Mouse (Mus musculus): ENCODE data around the gene Ffar4. TPM values are rescaled to one million over a fixed set of nuclear protein-coding genes. Genes with fewer than 3 reads are reported as not detected.

The Ffar4 gene
- polyA plus RNA-seq, 1 experiment, result 2.2 TPM

DNA sequence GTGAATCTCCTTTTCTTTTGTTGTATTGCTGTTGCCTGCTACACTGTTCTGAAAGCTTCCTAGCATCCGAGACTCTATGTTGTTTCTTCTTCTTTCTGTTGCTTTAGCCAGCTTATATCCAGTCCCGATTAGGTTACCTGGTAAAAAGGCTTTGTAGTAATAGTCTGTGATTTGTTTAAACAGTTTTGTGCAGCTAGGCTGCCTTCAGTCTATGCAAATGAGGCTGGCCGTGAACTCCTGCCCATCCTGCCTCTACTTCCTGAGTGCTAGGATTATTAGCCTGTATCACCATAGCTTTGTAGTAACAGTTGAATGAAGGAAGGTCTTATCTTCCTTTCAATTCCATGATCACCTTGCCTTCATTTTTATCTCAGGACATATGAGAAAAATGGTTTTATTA, 40.6 kb upstream of the Ffar4 start:
- Histone ChIP-seq H3K27ac (ENCODE audit: insufficient read depth, low read depth, low read length) (no peak overlapping the region), H3K36me3 (ENCODE audit: control insufficient read depth, insufficient read depth, low read length) (no peaks in the 10 kb centered on the region), H3K4me3 (ENCODE audit: insufficient read depth, low read depth, low read length) (no peak overlapping the region), H3K4me1 (ENCODE audit: control insufficient read depth, insufficient read depth, low read length) (peaks cover 2% of the 10 kb centered on the region; the same call in 1 of the 2 replicates), H3K27me3 (replicated peaks; ENCODE audit: control insufficient read depth, insufficient read depth, low read length) (no peaks in the 10 kb centered on the region)
- TF ChIP-seq CTCF (conservative IDR thresholded peaks at IDR 0.05; ENCODE audit: insufficient read depth, insufficient read length, low read depth, low read length), result no peak
- TF ChIP-seq POLR2A (IDR thresholded peaks at IDR 0.05; ENCODE audit: low read depth, low read length), result no peak
- no peak for DNase-seq
- 39% methylated on average over 3 of the region's 3 CpGs for WGBS

DNA sequence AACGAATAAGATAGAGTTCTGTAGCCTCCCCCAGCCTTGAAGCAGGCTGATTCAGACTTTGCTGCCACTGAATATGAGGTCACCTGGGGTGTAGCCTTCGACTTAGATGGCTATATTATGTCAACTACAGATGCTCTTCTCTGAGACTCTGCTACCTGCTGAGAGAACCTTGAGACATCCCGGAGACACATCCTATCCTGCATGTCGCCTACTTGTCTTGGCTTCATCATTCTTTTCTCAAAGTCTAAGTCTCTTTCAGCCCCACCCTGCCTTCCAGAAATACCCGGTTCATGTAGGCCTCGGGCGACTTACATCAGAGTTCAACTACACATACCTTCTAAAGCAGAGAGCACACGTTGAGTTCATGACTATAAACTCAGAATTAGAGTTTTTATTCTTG, 39.9 kb upstream of the Ffar4 start:
- no peak for DNase-seq
- H3K36me3 ChIP-seq (ENCODE audit: control insufficient read depth, insufficient read depth, low read length), result no peaks in the 10 kb centered on the region
- H3K4me3 ChIP-seq (ENCODE audit: insufficient read depth, low read depth, low read length), result no peak overlapping the region
- H3K27me3 ChIP-seq (replicated peaks; ENCODE audit: control insufficient read depth, insufficient read depth, low read length), result no peaks in the 10 kb centered on the region
- 87% methylated on average over 8 of the region's 8 CpGs for WGBS
- peaks cover 2% of the 10 kb centered on the region; the same call in 1 of the 2 replicates for H3K4me1 ChIP-seq (ENCODE audit: control insufficient read depth, insufficient read depth, low read length)
- H3K27ac ChIP-seq (ENCODE audit: insufficient read depth, low read depth, low read length), result no peak overlapping the region
- TF ChIP-seq POLR2A (IDR thresholded peaks at IDR 0.05; ENCODE audit: low read depth, low read length) (no peak), CTCF (conservative IDR thresholded peaks at IDR 0.05; ENCODE audit: insufficient read depth, insufficient read length, low read depth, low read length) (no peak)

DNA sequence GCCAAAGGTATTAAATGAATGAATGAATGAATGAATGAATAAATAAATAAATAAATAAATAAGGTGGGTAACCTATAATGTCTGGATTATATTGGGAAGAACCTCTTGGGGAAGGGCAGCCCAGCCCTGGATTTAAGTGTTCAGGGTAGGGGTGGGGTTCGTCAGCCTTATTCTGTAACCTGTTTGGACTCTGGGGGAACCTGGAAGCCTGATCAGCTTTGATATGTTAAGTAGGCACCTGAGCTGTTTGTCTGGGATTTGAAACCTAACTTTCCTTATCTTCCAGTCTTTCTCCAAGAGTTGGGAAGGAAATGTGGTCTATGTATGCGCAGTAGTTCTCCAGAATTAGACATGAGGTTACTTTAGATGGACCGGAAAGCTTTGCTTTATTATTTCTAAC, 33.7 kb upstream of the Ffar4 start:
- no peaks in the 10 kb centered on the region for H3K36me3 ChIP-seq (ENCODE audit: control insufficient read depth, insufficient read depth, low read length)
- no peak for TF ChIP-seq CTCF (conservative IDR thresholded peaks at IDR 0.05; ENCODE audit: insufficient read depth, insufficient read length, low read depth, low read length)
- no peak for TF ChIP-seq POLR2A (IDR thresholded peaks at IDR 0.05; ENCODE audit: low read depth, low read length)
- WGBS, result 96% methylated on average over 3 of the region's 3 CpGs

DNA sequence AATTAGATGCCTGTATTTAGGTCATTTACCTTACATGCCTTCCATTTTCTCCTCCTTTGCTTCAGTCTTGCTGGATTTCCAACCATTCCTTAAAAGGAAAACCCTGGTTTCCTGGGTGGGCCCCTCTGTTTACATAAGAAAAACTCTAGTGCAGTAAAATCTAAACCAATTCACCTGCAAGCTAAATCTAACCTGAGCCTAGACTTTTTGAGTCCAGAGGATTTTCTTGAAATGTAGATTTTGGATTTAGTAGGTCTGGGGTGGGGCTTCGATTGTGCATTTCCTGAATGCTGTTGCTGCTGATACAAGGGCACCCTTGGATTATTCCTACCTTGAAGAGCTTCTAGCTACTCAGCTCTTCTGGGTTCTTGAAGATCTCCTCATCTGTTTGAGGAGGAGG, 32.8 kb upstream of the Ffar4 start:
- Histone ChIP-seq H3K27me3 (replicated peaks; ENCODE audit: control insufficient read depth, insufficient read depth, low read length) (no peaks in the 10 kb centered on the region), H3K4me3 (ENCODE audit: insufficient read depth, low read depth, low read length) (no peak overlapping the region), H3K27ac (ENCODE audit: insufficient read depth, low read depth, low read length) (no peak overlapping the region), H3K36me3 (ENCODE audit: control insufficient read depth, insufficient read depth, low read length) (no peaks in the 10 kb centered on the region), H3K4me1 (ENCODE audit: control insufficient read depth, insufficient read depth, low read length) (no peaks in the 10 kb centered on the region)
- 97% methylated on average over 1 of the region's 1 CpGs for WGBS
- no peak for DNase-seq
- TF ChIP-seq CTCF (conservative IDR thresholded peaks at IDR 0.05; ENCODE audit: insufficient read depth, insufficient read length, low read depth, low read length) (no peak), POLR2A (IDR thresholded peaks at IDR 0.05; ENCODE audit: low read depth, low read length) (no peak)

More for the DNA sequence above, 33.7 kb upstream of the Ffar4 start:
- Histone ChIP-seq H3K27ac (ENCODE audit: insufficient read depth, low read depth, low read length) (no peak overlapping the region), H3K27me3 (replicated peaks; ENCODE audit: control insufficient read depth, insufficient read depth, low read length) (no peaks in the 10 kb centered on the region), H3K4me3 (ENCODE audit: insufficient read depth, low read depth, low read length) (no peak overlapping the region), H3K4me1 (ENCODE audit: control insufficient read depth, insufficient read depth, low read length) (no peaks in the 10 kb centered on the region)
- no peak for DNase-seq

DNA sequence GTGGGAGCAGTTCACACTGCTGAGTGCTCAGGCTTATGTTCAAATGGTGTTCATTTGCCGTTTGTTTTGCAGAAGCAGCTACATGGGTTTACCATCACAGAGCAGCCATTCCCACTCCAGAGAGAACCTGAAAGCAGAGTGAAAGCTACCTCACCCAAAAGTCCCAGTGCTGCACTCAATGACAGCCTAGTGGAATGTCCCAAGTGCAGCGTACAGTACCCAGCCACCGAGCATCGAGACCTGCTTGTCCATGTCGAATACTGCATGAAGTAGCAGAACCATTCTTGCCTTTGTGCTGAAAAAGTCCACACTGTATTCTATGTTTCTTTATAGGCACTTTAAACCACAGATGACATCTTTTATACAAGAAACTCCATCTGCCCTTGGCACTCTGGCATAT, 23.6 kb upstream of the Ffar4 start:
- Histone ChIP-seq H3K27ac (ENCODE audit: insufficient read depth, low read depth, low read length) (no peak overlapping the region), H3K36me3 (ENCODE audit: control insufficient read depth, insufficient read depth, low read length) (no peaks in the 10 kb centered on the region), H3K4me3 (ENCODE audit: insufficient read depth, low read depth, low read length) (no peak overlapping the region), H3K27me3 (replicated peaks; ENCODE audit: control insufficient read depth, insufficient read depth, low read length) (no peaks in the 10 kb centered on the region), H3K4me1 (ENCODE audit: control insufficient read depth, insufficient read depth, low read length) (no peaks in the 10 kb centered on the region)
- WGBS, result 97% methylated on average over 5 of the region's 5 CpGs
- no peak for DNase-seq
- TF ChIP-seq POLR2A (IDR thresholded peaks at IDR 0.05; ENCODE audit: low read depth, low read length), result no peak

DNA sequence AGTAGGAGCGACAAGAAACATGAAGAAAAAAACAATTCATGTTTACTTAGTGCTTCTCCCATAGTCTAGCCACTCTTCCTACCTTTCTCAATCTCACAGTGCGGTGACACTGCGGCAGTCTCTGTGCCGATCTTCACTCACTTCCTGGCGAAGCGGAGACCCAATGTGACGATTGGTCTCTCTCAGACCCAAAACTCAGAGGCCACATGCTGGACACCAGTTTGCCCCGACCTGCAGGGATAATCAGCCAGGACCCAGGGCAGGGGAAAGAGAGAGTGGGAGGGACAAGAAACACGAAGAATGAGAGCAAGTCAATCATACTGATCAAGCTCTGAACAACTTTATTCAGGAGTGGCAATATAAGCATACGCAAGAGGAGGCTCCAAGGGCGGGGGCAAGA, 21.8 kb upstream of the Ffar4 start:
- 86% methylated on average over 11 of the region's 11 CpGs for whole genome bisulfite sequencing
- Histone ChIP-seq H3K27ac (ENCODE audit: insufficient read depth, low read depth, low read length) (no peak overlapping the region), H3K4me1 (ENCODE audit: control insufficient read depth, insufficient read depth, low read length) (no peaks in the 10 kb centered on the region), H3K4me3 (ENCODE audit: insufficient read depth, low read depth, low read length) (no peak overlapping the region), H3K36me3 (ENCODE audit: control insufficient read depth, insufficient read depth, low read length) (no peaks in the 10 kb centered on the region), H3K27me3 (replicated peaks; ENCODE audit: control insufficient read depth, insufficient read depth, low read length) (no peaks in the 10 kb centered on the region)
- DNase-seq, result no peak
- TF ChIP-seq POLR2A (IDR thresholded peaks at IDR 0.05; ENCODE audit: low read depth, low read length) (no peak), CTCF (conservative IDR thresholded peaks at IDR 0.05; ENCODE audit: insufficient read depth, insufficient read length, low read depth, low read length) (no peak)

DNA sequence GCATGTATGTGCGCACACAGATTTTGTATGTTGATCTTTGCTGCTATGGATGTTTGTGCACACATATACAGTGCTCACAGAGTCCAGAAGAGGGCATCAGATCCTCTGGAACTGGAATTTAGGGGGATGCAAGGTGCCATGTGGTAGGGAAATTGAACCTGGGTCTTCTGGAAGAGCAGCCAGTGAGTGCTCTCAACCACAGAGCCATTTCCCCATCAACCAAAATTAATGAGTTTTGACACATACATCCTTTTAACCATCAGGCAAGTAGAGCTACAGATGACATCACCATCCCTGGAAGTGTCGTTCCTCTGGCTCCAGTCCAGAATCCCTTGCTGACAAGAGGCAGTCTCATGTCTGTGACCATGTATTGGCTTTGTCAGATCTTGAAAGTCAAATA, 20.6 kb upstream of the Ffar4 start:
- TF ChIP-seq POLR2A (IDR thresholded peaks at IDR 0.05; ENCODE audit: low read depth, low read length) (no peak), CTCF (conservative IDR thresholded peaks at IDR 0.05; ENCODE audit: insufficient read depth, insufficient read length, low read depth, low read length) (no peak)
- H3K27me3 ChIP-seq (replicated peaks; ENCODE audit: control insufficient read depth, insufficient read depth, low read length), result no peaks in the 10 kb centered on the region
- H3K4me1 ChIP-seq (ENCODE audit: control insufficient read depth, insufficient read depth, low read length), result no peaks in the 10 kb centered on the region
- H3K4me3 ChIP-seq (ENCODE audit: insufficient read depth, low read depth, low read length), result no peak overlapping the region
- 71% methylated on average over 2 of the region's 2 CpGs for WGBS
- H3K36me3 ChIP-seq (ENCODE audit: control insufficient read depth, insufficient read depth, low read length), result no peaks in the 10 kb centered on the region
- no peak for DNase-seq
- no peak overlapping the region for H3K27ac ChIP-seq (ENCODE audit: insufficient read depth, low read depth, low read length)

Measured in kidney, adult 2 months (tissue).